Mouse (Mus musculus) A20 (cell line): ENCODE results near the gene Selp.

Experiments used
- DNase-seq: peaks from one replicate; pipeline ENCODE4 v3.0.0-alpha.2; 2011; ENCODE audit warnings: low read depth, low spot score

Selp gene

GRCm38 (mm10) chr1:164178429-164178828 is 63.4 kb downstream of the Selp start:
- no peak for DNase-seq

DNA sequence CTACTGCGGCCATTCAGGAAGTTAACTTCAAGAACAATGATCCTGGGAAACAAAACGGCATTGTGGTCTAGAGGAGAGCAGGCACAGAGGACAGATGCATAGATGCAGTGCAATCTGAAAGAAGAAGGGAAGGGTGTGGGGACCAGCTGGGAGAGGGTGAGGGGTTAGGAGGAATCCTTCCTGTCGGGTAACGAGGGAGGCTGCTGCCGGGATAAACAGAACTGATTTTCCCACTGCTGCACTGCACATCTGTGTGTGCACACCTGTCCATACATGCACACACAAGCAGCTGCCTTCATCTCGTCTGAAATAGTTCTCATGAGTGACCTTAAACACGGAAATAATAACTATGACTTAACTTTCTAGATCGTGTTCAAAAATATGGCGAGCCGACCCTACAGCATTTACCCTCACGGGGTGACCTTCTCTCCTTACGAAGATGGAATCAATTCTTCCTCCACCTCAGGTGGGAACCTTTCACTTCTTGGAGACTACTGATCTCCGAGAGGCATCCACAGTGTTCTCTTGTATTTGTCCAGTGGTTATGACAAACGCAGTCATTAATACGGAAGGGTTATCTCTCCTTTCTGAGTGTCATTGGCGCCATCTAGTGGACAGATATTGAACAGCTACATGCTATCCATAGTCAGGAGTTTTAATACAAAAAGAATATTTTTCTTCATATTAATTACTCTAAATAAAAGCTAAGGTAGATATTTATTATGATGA is 69.2 kb downstream of the Selp start:
- DNase-seq, result peak; percentile 73

GRCm38 (mm10) chr1:164184871-164185223 is 69.8 kb downstream of the Selp start:
- no peak for DNase-seq

DNA sequence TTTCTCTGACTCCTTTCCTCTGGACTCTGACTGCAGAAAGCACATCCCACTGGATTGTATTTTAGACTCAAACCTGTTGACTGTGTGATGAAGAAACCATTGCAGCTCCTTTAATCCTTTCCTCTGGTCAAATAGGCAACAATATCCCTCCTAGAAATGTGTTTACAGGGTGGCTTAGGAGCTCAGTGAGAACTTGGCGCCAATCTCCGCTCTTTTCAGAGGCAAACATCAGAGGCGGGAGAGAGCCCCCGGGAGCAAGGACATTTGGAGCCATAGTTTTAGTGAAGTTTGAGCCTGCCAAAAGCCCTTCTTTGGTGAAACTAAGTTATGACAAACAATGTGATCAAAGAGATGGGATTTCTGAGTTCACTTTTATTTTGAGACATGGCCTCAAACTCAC is 70.3 kb downstream of the Selp start:
- no peak for DNase-seq

GRCm38 (mm10) chr1:164187002-164187560 is 72.0 kb downstream of the Selp start:
- DNase-seq, result no peak

DNA sequence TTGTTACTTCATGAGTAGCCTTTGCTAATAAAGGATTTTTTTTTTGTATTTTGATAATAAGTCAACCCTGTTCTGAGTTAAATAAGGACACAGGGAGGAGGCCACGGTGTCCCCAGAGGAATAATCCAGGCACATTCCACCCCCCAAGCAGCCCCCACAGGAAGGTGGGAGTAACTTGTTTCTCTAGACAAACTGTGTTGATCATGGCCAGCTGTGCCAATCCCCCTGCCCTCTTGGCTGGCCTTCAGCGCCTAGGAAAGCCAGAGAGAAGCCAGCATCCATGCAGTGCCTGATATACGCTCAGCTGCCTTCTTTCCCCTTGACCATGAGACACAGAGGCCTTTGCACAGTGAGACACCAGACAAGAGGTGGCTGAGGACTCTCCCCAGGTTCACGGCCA is 84.5 kb downstream of the Selp start:
- DNase-seq, result no peak
